Mouse (Mus musculus): ENCODE measurements around the gene Nodal.

Nodal gene

GRCm38 (mm10) chr10:61398125-61398524 lies 19.6 kb upstream of the Nodal start:
- DNase-seq (ENCODE audit: low read depth, low spot score) = peak; percentile 60

- DNase-seq (ENCODE audit: low read depth, low spot score) = peak; percentile 90
Measured at GRCm38 (mm10) chr10:61399156-61399734, 18.5 kb upstream of the Nodal start.

- no peak for DNase-seq (ENCODE audit: low read depth, low spot score)
Measured at GRCm38 (mm10) chr10:61400407-61400806, 17.4 kb upstream of the Nodal start.

GRCm38 (mm10) chr10:61402480-61402879 lies 15.3 kb upstream of the Nodal start:
- DNase-seq (ENCODE audit: low read depth, low spot score) = peak; percentile 80

- DNase-seq (ENCODE audit: low read depth, low spot score) = no peak
Measured at GRCm38 (mm10) chr10:61402911-61403310, 14.9 kb upstream of the Nodal start.

- peak; percentile 70 for DNase-seq (ENCODE audit: low read depth, low spot score)
Measured at GRCm38 (mm10) chr10:61405958-61406357, 11.8 kb upstream of the Nodal start.

GRCm38 (mm10) chr10:61409776-61410175 lies 8.0 kb upstream of the Nodal start:
- no peak for DNase-seq (ENCODE audit: low read depth, low spot score)

- peak; percentile 54 for DNase-seq (ENCODE audit: low read depth, low spot score)
Measured at GRCm38 (mm10) chr10:61410193-61410592, 7.6 kb upstream of the Nodal start.

- no peak for DNase-seq (ENCODE audit: low read depth, low spot score)
Measured at GRCm38 (mm10) chr10:61412910-61413625, 4.7 kb upstream of the Nodal start.

GRCm38 (mm10) chr10:61415240-61415639 lies 2.5 kb upstream of the Nodal start:
- peak; percentile 52 for DNase-seq (ENCODE audit: low read depth, low spot score)

- peak; percentile 99 for DNase-seq (ENCODE audit: low read depth, low spot score)
Measured at GRCm38 (mm10) chr10:61415890-61416289, 1.9 kb upstream of the Nodal start.

GRCm38 (mm10) chr10:61416561-61416960 lies 1.2 kb upstream of the Nodal start:
- DNase-seq (ENCODE audit: low read depth, low spot score) = peak; percentile 89

GRCm38 (mm10) chr10:61417046-61417445 lies 726 bp upstream of the Nodal start:
- DNase-seq (ENCODE audit: low read depth, low spot score) = peak; percentile 79

- DNase-seq (ENCODE audit: low read depth, low spot score) = peak; percentile 89
Measured at GRCm38 (mm10) chr10:61418131-61418900, 544 bp downstream of the Nodal start.

- DNase-seq (ENCODE audit: low read depth, low spot score) = peak; percentile 60
Measured at GRCm38 (mm10) chr10:61419146-61419545, 1.4 kb downstream of the Nodal start.

GRCm38 (mm10) chr10:61420011-61420410 lies 2.2 kb downstream of the Nodal start:
- DNase-seq (ENCODE audit: low read depth, low spot score) = no peak

GRCm38 (mm10) chr10:61422861-61423260 lies 5.1 kb downstream of the Nodal start:
- DNase-seq (ENCODE audit: low read depth, low spot score) = no peak

GRCm38 (mm10) chr10:61423289-61423688 lies 5.5 kb downstream of the Nodal start:
- peak; percentile 88 for DNase-seq (ENCODE audit: low read depth, low spot score)

- DNase-seq (ENCODE audit: low read depth, low spot score) = peak; percentile 73
Measured at GRCm38 (mm10) chr10:61424500-61424899, 6.7 kb downstream of the Nodal start.

- no peak for DNase-seq (ENCODE audit: low read depth, low spot score)
Measured at GRCm38 (mm10) chr10:61425047-61425446, 7.3 kb downstream of the Nodal start.

- no peak for DNase-seq (ENCODE audit: low read depth, low spot score)
Measured at GRCm38 (mm10) chr10:61426251-61426757, 8.5 kb downstream of the Nodal start.

GRCm38 (mm10) chr10:61427951-61428350 lies 10.2 kb downstream of the Nodal start:
- DNase-seq (ENCODE audit: low read depth, low spot score) = no peak
